Mouse (Mus musculus): Measurements from ENCODE around the gene Eln. TPM values are rescaled to one million over a fixed set of nuclear protein-coding genes. Genes with fewer than 3 reads are reported as not detected.

Gene Eln
- total RNA-seq, 2 experiments from 2014 or later, result 94.0 to 99.5 TPM

- peak in 1 of 2 experiments; percentile 19 for DNase-seq (ENCODE audit: low spot score in 2 of 2)
These were observed 59.9 kb downstream of the Eln start for GRCm38 (mm10) chr5:134687187-134687586.

- no peak for DNase-seq (ENCODE audit: low spot score in 2 of 2)
These were observed 60.6 kb downstream of the Eln start for GRCm38 (mm10) chr5:134686541-134686940.

- DNase-seq (ENCODE audit: low spot score in 2 of 2), result no peak
These were observed 62.7 kb downstream of the Eln start for GRCm38 (mm10) chr5:134684398-134684797.

- DNase-seq (ENCODE audit: low spot score in 2 of 2), result no peak
These were observed 63.3 kb downstream of the Eln start for GRCm38 (mm10) chr5:134683813-134684212.

DNA sequence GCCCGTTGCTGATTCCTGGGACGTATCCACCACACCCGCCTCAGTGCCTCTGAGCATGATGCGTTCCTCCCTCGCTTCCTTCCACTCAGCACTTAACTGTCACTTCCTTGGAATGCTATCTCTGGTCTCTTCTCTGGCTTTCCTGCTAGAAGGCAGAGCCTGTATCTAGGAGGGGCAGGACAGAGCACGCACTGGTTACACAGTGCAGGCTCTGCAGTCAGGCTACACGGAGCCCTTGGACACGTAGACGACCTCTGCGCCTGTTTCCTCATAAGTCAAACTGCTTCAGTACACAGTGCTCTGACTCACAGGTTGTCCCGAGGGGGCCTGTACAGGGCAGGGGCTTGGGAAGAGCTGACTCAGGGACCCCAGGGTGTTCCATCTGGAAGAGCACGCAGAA, 66.9 kb downstream of the Eln start:
- no peak for DNase-seq (ENCODE audit: low spot score in 2 of 2)

DNA sequence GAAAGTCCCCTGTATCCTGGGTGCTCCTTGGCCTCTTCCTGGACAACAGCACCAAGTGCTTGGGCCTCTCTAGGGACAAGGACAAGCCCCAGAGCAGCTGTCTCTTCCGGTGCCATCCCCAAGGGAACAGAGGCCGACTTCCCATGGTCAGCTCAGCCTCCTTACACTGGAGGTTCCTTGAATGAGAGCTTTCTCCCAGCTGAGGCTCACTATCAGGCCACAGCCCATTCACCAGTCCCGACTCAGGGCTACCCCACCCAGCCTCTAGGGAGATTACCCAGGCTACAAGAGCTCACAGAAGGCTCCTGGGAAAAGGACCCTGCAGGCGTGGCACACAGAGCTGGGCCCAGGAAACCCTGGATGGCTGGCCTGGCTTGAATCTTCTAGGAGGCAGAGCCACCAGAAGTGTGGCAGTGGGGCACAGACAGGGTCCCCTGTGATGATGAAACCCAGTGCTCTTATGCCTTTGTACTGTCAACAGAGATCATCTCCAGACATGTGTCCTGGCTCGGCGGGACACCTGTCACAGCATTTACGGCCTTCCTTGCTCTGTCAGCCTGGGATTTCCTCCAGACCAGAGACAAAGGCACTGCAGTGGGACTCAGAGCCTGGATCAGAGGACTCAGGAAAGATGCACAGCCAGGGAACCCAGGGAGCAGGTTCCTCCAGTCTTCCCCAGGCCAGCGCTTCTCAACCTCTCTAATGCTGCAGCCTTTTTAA, 68.1 kb downstream of the Eln start:
- DNase-seq (ENCODE audit: low spot score in 2 of 2), result no peak

DNA sequence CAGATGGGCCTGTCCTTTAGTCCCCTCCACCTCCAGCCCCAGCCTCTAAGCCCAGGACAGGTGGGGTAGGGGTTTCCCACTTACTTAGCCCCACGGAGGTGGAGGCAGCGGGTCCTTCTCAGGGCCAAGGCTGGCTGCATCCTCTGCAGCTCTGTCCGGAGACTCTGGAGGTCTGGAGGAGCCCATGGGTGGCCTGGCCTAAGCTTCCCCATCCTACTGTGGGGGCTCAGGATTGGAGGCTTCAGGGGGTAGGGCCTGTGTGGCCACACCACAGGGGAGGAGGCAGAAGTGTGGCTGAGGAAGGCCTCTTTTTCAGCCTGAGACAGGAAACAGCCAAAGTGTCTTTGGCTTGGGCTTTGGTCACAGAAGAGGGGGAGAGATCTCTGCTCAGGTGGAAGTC, 69.1 kb downstream of the Eln start:
- DNase-seq (ENCODE audit: low spot score in 2 of 2), result no peak

DNA sequence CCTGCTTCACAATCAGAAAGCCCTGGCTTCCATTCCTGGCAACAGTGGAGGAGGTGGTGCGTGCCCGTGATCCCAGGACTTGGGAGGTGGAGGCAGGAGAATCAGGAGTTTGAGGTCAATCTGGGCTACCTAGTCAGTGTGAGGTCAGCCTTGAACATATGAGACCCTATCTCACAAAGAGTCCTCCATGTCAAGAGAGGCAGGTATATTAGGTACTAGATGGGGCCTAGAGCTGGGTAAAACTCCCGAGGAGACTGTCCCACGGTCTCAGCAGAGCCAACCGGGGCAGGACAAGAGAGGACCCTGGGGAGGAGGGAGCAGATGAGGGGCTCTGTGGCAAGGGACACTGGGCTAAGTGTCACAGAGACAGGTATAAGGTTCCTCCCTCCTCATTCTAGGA, 69.6 kb downstream of the Eln start:
- DNase-seq (ENCODE audit: low spot score in 2 of 2), result no peak

- DNase-seq (ENCODE audit: low spot score in 2 of 2), result peak; percentile 42 to 61
These were observed 71.0 kb downstream of the Eln start for GRCm38 (mm10) chr5:134675956-134676759.

GRCm38 (mm10) chr5:134674977-134675376, 72.1 kb downstream of the Eln start:
- no peak for DNase-seq (ENCODE audit: low spot score in 2 of 2)

DNA sequence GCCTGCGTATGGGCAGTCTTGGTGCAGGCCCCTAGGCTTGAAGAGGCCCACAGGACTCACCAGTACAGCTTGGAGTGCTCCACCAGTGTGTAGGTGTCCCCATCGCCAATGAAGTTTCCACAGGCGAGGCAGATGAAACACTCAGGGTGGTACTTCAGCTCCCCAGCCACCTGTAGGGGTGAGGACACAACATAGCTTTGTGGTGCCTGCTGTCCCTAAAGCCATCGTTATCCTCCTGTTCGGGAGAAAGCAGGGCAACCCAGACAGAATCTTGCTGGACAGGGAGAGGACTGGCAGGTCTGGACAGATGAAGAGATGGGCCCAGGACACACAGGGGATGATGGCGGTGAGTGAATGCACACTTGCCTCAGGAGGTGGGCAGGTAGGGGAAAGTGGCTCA, 74.5 kb downstream of the Eln start:
- DNase-seq (ENCODE audit: low spot score in 2 of 2), result no peak

GRCm38 (mm10) chr5:134672198-134672516, 75.0 kb downstream of the Eln start:
- no peak for DNase-seq (ENCODE audit: low spot score in 2 of 2)

DNA sequence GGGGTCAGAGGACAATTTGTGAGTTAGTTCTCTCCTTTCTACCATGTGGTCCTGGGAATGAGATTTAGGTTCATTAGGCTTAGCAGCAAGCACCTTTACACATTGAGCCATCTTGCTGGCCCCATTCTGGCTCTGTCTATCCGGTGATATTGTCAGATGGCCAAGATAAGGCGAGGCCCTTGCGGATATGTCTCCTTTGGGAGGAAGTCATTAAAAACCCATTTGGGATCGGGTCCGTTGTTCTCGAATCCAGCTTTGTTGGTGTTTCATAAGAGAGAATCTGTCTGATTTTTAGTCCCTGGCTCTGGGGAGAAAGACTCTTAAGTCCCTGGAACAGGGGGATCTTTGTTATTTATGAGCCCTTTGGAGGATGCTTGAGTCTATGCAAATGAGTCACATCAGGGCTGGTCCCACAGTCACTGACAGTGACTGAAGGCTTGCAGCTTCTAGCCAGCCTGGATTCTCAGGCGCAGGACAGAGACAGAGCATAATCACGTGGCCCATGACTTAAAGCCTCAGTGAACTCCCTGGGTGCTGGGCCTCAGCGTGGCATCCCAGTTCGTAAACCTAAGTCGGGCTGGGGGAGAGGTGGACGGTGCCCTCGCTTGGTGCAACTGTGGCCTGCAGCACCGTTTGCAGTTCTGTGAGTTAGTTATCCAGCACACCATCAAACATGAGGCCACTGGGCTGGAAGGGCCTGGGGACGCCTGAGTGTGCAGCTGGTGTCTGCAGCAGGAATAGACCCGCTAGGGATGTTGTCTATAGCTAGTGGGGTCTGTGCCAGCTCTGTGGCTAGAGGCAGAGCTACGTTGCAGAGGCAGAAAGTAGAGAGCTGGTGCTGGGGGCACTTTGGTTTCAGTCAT, 75.6 kb downstream of the Eln start:
- DNase-seq (ENCODE audit: low spot score in 2 of 2), result no peak

GRCm38 (mm10) chr5:134669001-134669708, 78.0 kb downstream of the Eln start:
- DNase-seq (ENCODE audit: low spot score in 2 of 2), result no peak

- peak; percentile 34 to 55 for DNase-seq (ENCODE audit: low spot score in 2 of 2)
These were observed 78.6 kb downstream of the Eln start for GRCm38 (mm10) chr5:134668495-134668894.

- no peak for DNase-seq (ENCODE audit: low spot score in 2 of 2)
These were observed 90.4 kb downstream of the Eln start for GRCm38 (mm10) chr5:134656708-134657107.

Other genes starting within 250 kb of the Eln start
- 100 to 1,000 TPM; 124 to 133 TPM for gene Clip2, start 194.9 kb downstream of the Eln start, total RNA-seq (2021)
- gene Syna, start 187.2 kb downstream of the Eln start, total RNA-seq (2021), result 1 to 10 TPM; 3.1 to 5.1 TPM
- 10 to 100 TPM; 63.0 to 65.2 TPM for gene Rfc2, start 166.0 kb downstream of the Eln start, total RNA-seq (2021)
- 1 to 10 TPM; 2.0 to 3.7 TPM for gene Lat2, start 132.3 kb downstream of the Eln start, total RNA-seq (2021)
- gene Eif4h, start 107.8 kb downstream of the Eln start, total RNA-seq (2021), result 100 to 1,000 TPM; 285 to 302 TPM
- gene Limk1, start 58.7 kb downstream of the Eln start, total RNA-seq (2021), result 10 to 100 TPM; 59.1 to 67.5 TPM
- gene Tmem270, start 159.4 kb upstream of the Eln start, total RNA-seq (2021), result not detected
- not detected for gene Cldn13, start 168.2 kb upstream of the Eln start, total RNA-seq (2021)
- gene Mettl27, start 185.0 kb upstream of the Eln start, total RNA-seq (2021), result 10 to 100 TPM in 1 of 2 experiments, 1 to 10 TPM in 1; 9.3 to 10.8 TPM
- gene Cldn4, start 199.6 kb upstream of the Eln start, total RNA-seq (2021), result not detected
- 1 to 10 TPM; 3.5 to 5.2 TPM for gene Cldn3, start 238.9 kb upstream of the Eln start, total RNA-seq (2021)

All from layer of hippocampus, postnatal 10 days (tissue).